Mouse (Mus musculus): ENCODE data around the gene Tppp3. TPM values are rescaled to one million over a fixed set of nuclear protein-coding genes. Genes with fewer than 3 reads are reported as not detected.

Gene Tppp3
- 223 and 469 TPM in 2 replicates for polyA plus RNA-seq (2015; fragmentation: Nextera tagmentation; extraction: Ambion mirVana)

DNA sequence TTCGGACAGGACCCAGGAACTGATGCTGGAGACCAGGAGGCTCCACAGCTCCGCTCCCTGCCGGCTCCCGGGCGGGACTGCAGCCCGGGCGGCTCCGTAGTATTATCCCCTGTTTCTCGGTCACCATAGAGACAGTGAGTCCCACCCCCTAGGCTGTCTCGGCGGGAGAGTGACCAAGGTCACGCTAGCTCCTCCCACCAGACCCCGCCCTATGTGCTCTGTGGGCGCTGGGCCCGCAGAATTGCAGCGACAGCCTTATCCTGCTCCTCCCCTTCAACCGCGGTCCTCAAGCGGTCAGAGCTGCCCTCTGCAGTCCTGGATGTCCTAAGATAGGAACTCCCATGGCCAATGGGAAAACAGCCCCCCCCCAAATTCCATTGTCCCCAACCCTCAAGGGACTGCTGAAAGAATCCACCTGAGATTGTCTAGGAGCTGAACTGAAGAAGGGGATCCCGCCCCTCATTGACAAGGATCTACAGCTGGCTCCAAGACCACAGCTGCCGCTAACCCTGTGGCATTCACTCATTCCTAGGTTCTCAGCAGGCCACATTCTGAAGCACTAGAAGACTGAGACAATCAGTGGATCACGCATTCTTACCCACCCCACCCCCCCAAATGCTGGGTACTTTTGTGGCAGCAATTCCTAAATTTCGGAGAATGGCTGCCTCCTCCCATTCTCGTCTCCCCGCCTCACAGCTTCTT is at the start of gene Tppp3:
Gene Tppp3 (minus strand): TSS at position 213 of the 702 bp plus-strand sequence.

DNA sequence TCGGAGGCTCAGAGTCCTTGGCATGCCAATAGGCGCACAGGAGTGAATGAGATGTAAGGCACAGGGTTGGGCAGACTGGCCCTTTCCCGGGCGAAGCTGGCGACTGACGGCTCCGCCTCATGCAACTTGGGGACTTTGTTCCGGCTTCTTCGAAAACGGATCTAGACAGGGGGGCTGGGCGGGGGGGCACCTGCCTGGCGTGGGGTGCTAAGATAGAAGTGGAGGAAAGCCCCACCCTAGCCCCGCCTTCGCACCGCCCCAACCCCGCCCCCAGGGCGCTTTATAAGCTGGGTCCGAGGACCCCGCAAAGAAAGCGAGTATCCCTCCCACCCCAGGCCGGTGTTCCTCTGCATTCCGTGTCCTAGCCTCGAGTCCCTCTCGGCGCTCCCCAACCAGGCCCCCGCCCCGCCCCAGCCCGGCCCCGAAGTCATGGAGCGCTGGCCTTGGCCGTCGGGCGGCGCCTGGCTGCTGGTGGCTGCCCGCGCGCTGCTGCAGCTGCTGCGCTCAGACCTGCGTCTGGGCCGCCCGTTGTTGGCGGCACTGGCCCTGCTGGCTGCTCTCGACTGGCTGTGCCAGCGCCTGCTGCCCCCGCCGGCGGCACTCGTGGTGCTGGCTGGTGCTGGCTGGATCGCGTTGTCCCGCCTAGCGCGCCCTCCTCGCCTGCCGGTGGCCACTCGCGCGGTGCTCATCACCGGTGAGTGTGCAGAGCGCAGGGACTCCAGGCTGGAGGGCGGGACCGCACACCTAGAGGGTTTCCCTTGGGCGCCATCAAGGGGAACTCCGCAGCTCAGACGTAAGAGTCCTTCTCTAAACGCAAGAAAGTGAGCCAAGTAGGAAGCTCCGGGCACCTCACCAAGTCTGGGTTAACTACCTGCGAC is 47.3 kb upstream of the Tppp3 start, which contains the start of gene Hsd11b2:
Gene Hsd11b2 (plus strand): TSS at position 320 of the 878 bp plus-strand sequence.

DNA sequence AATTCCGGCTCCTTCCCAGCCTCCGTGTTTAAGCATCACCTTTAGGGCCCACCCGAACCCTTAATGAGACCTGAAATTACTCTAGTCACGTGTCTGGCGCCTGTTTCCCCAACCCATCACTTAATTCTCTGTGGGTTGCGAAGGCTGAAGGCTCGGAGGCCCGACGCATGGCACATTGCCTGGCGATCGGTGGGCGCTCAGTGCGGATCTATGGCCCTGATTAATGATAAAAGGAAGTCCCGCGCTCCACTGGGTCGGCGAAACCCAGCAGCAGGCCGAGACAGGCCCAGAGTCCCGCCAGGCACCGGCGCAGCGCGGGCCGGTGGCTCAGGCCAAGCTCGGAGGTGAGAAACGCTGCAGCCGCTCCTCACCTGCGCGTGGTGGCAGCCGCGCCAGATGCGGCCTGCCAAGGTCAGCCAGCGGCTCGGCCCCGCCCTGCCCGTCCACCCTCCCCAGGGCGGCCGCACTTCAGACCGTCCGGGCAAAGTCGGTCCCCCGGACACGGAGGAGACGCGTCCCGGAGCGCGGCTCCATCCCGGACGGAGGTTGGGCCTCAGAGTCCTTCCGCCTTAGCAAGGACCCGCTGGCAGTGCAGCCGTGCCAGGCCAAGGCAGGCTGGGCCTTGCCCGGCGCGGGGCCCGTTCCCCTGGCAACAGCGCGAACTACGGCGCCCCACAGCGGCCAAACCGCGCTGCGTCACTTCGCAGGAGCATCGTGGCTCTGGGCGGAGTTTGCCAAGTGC is 25.3 kb upstream of the Tppp3 start, which contains the start of gene Zdhhc1:
Gene Zdhhc1 (minus strand): TSS at position 464 of the 742 bp plus-strand sequence.

Other genes starting within 250 kb of the Tppp3 start
- 15.0 and 24.6 TPM in 2 replicates for gene D230025D16Rik, start 246.4 kb downstream of the Tppp3 start, polyA plus RNA-seq (2015; fragmentation: Nextera tagmentation; extraction: Ambion mirVana)
- 18.4 and 28.4 TPM in 2 replicates for gene B3gnt9, start 216.4 kb downstream of the Tppp3 start, polyA plus RNA-seq (2015; fragmentation: Nextera tagmentation; extraction: Ambion mirVana)
- gene Tradd, start 206.9 kb downstream of the Tppp3 start, polyA plus RNA-seq (2015; fragmentation: Nextera tagmentation; extraction: Ambion mirVana) = 26.7 and 34.2 TPM in 2 replicates
- gene Fbxl8, start 206.9 kb downstream of the Tppp3 start, polyA plus RNA-seq (2015; fragmentation: Nextera tagmentation; extraction: Ambion mirVana) = 1.5 and 2.9 TPM in 2 replicates
- gene Hsf4, start 201.7 kb downstream of the Tppp3 start, polyA plus RNA-seq (2015; fragmentation: Nextera tagmentation; extraction: Ambion mirVana) = 0.16 and 0.23 TPM in 2 replicates
- gene Nol3, start 195.4 kb downstream of the Tppp3 start, polyA plus RNA-seq (2015; fragmentation: Nextera tagmentation; extraction: Ambion mirVana) = 1.3 and 3.5 TPM in 2 replicates
- 4.5 and 7.9 TPM in 2 replicates for gene 4931428F04Rik, start 181.7 kb downstream of the Tppp3 start, polyA plus RNA-seq (2015; fragmentation: Nextera tagmentation; extraction: Ambion mirVana)
- gene Exoc3l, start 175.4 kb downstream of the Tppp3 start, polyA plus RNA-seq (2015; fragmentation: Nextera tagmentation; extraction: Ambion mirVana) = 6.5 and 16.8 TPM in 2 replicates
- 37.7 and 47.4 TPM in 2 replicates for gene E2f4, start 173.9 kb downstream of the Tppp3 start, polyA plus RNA-seq (2015; fragmentation: Nextera tagmentation; extraction: Ambion mirVana)
- gene Elmo3, start 165.9 kb downstream of the Tppp3 start, polyA plus RNA-seq (2015; fragmentation: Nextera tagmentation; extraction: Ambion mirVana) = 4.0 and 8.4 TPM in 2 replicates
- 5.5 and 9.6 TPM in 2 replicates for gene Lrrc29, start 145.2 kb downstream of the Tppp3 start, polyA plus RNA-seq (2015; fragmentation: Nextera tagmentation; extraction: Ambion mirVana)
- 154 and 181 TPM in 2 replicates for gene Tmem208, start 145.2 kb downstream of the Tppp3 start, polyA plus RNA-seq (2015; fragmentation: Nextera tagmentation; extraction: Ambion mirVana)
- 1.1 and 1.2 TPM in 2 replicates for gene Fhod1, start 123.6 kb downstream of the Tppp3 start, polyA plus RNA-seq (2015; fragmentation: Nextera tagmentation; extraction: Ambion mirVana)
- gene Slc9a5, start 122.7 kb downstream of the Tppp3 start, polyA plus RNA-seq (2015; fragmentation: Nextera tagmentation; extraction: Ambion mirVana) = 0.87 and 0.96 TPM in 2 replicates
- 0.07 and 0.09 TPM in 2 replicates for gene Plekhg4, start 98.3 kb downstream of the Tppp3 start, polyA plus RNA-seq (2015; fragmentation: Nextera tagmentation; extraction: Ambion mirVana)
- 0.09 and 0.12 TPM in 2 replicates for gene Kctd19, start 58.0 kb downstream of the Tppp3 start, polyA plus RNA-seq (2015; fragmentation: Nextera tagmentation; extraction: Ambion mirVana)
- gene Lrrc36, start 58.0 kb downstream of the Tppp3 start, polyA plus RNA-seq (2015; fragmentation: Nextera tagmentation; extraction: Ambion mirVana) = 1.5 and 2.0 TPM in 2 replicates
- 23.7 and 25.9 TPM in 2 replicates for gene Zdhhc1, start 25.4 kb upstream of the Tppp3 start, polyA plus RNA-seq (2015; fragmentation: Nextera tagmentation; extraction: Ambion mirVana)
- 2.4 and 3.1 TPM in 2 replicates for gene Hsd11b2, start 47.2 kb upstream of the Tppp3 start, polyA plus RNA-seq (2015; fragmentation: Nextera tagmentation; extraction: Ambion mirVana)
- 91.9 and 92.7 TPM in 2 replicates for gene Atp6v0d1, start 94.5 kb upstream of the Tppp3 start, polyA plus RNA-seq (2015; fragmentation: Nextera tagmentation; extraction: Ambion mirVana)
- gene Ripor1, start 133.7 kb upstream of the Tppp3 start, polyA plus RNA-seq (2015; fragmentation: Nextera tagmentation; extraction: Ambion mirVana) = 18.0 and 19.1 TPM in 2 replicates
- 43.0 and 59.4 TPM in 2 replicates for gene Ctcf, start 165.0 kb upstream of the Tppp3 start, polyA plus RNA-seq (2015; fragmentation: Nextera tagmentation; extraction: Ambion mirVana)
- gene Agrp, start 165.9 kb upstream of the Tppp3 start, polyA plus RNA-seq (2015; fragmentation: Nextera tagmentation; extraction: Ambion mirVana) = 2.8 and 3.9 TPM in 2 replicates
- gene Carmil2, start 214.7 kb upstream of the Tppp3 start, polyA plus RNA-seq (2015; fragmentation: Nextera tagmentation; extraction: Ambion mirVana) = 2.6 and 5.1 TPM in 2 replicates
- 29.3 and 36.4 TPM in 2 replicates for gene Acd, start 229.6 kb upstream of the Tppp3 start, polyA plus RNA-seq (2015; fragmentation: Nextera tagmentation; extraction: Ambion mirVana)
- 18.6 and 19.0 TPM in 2 replicates for gene Pard6a, start 229.6 kb upstream of the Tppp3 start, polyA plus RNA-seq (2015; fragmentation: Nextera tagmentation; extraction: Ambion mirVana)
- gene 4933405L10Rik, start 236.1 kb upstream of the Tppp3 start, polyA plus RNA-seq (2015; fragmentation: Nextera tagmentation; extraction: Ambion mirVana) = 0.12 TPM in 1 of 2 replicates, not detected in the other
- gene Enkd1, start 236.7 kb upstream of the Tppp3 start, polyA plus RNA-seq (2015; fragmentation: Nextera tagmentation; extraction: Ambion mirVana) = 7.5 and 8.4 TPM in 2 replicates